Mouse (Mus musculus): ENCODE data around the gene Adora2a.
"Not testable (repeated sequence)": the region's sequence is repeated elsewhere in the genome, so short reads cannot be mapped to it uniquely, and the experiment has no call there.

The Adora2a gene

GRCm38 (mm10) chr10:75344563-75344962 lies 27.9 kb downstream of the Adora2a start:
- DNase-seq (ENCODE audit: extremely low read depth, low read depth): not testable (repeated sequence)

GRCm38 (mm10) chr10:75345265-75345664 lies 28.6 kb downstream of the Adora2a start:
- no peak for DNase-seq (ENCODE audit: extremely low read depth, low read depth)

DNA sequence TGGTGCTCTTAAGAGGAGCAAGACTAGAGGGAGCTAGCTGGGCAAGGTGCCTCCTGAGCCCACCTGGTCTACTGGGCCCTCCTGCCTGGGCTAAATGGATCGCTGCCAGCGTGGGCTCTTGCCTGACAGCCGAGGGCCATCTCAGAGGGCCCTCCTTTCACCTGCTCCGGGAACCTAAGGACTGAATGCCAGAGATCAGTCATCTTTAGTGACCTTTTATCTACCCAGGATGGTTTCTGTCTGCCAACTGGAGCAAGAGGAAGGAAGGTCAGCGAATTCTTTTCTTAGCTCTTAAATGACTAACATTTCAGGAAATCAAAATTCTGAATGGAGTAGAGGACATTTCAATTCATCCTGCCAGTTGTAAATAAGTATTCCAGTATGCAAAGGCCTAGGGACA lies 33.9 kb downstream of the Adora2a start:
- no peak for DNase-seq (ENCODE audit: extremely low read depth, low read depth)

DNA sequence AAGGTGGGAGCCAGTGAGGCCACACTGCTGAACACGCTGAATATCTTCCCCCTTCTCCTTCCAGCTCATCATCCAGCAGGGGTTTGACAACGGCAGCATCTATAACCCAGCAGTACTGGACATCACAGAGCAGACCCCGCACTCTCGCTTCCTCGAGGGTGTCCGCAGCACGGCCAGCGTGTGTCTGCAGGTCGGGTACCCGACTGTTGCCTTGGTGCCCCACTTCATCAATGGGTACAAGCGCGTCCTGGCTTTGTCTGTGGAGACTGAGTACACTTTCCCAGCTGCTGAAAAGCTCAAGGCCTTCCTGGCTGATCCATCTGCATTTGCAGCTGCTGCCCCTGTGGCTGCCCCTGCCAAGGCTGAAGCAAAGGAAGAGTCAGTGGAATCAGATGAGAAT lies 35.9 kb downstream of the Adora2a start:
- no peak for DNase-seq (ENCODE audit: extremely low read depth, low read depth)

GRCm38 (mm10) chr10:75353838-75354241 lies 37.2 kb downstream of the Adora2a start:
- not testable (repeated sequence) for DNase-seq (ENCODE audit: extremely low read depth, low read depth)

- DNase-seq (ENCODE audit: extremely low read depth, low read depth): no peak
These were observed 38.7 kb downstream of the Adora2a start for GRCm38 (mm10) chr10:75355341-75355740.

GRCm38 (mm10) chr10:75364214-75364690 lies 47.6 kb downstream of the Adora2a start:
- peak; percentile 21 for DNase-seq (ENCODE audit: extremely low read depth, low read depth)

GRCm38 (mm10) chr10:75364796-75365195 lies 48.1 kb downstream of the Adora2a start:
- peak; percentile 38 for DNase-seq (ENCODE audit: extremely low read depth, low read depth)

DNA sequence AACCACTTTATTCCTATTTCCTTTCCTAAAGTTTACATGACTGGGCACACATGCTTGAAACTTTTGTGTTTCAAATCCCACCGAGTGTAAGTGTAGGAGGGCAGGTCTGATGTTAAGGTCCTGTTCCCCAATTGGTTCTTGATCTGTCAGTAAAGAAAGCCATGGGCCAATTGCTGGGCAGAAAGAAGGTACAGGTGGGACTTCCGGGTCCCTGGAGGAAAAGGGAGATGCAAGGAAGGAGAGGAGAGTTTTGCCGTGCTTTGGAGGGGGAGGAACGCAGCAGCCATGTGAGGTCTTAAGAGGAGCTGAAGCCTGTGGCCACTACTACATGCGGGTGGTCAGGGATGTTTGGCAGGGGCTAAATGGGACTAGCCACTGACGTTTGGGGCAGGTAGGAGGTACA lies 48.6 kb downstream of the Adora2a start:
- DNase-seq (ENCODE audit: extremely low read depth, low read depth): peak; percentile 81

DNA sequence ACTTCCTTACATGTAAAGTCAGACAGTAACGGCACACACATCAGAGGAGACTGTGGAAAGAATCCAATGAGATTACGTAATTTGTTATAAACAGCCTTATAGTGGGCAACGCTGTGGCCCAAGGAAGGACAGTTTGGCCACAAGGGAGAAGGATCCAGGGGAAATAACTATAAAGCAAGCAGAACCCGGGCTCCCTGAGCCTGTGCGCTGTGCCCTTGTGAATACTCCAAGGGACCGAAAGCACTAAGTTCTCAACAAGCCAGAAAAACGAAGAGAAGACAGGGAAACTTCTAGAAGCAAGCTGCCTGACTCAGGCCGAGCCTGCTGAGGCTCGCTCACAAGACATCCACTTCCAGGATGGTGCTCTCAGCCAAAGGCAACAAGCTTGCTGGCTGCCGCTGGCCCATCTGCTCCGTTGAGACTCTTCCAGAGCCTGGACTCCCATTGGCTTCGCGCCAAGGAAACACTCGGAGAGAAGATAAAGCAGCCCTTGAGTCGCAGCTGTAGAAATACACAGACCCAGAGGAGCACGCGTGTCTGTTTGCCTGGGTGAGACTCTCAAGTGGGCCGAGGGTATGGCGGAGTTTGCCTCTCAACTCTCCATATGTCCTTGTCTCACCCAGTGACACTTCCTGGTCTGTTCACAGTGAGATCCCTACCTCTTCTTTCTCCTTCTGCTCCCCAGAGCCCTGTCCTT lies 57.1 kb downstream of the Adora2a start:
- not testable (repeated sequence) for DNase-seq (ENCODE audit: extremely low read depth, low read depth)

- DNase-seq (ENCODE audit: extremely low read depth, low read depth): no peak
These were observed 62.0 kb downstream of the Adora2a start for GRCm38 (mm10) chr10:75378688-75379087.
